Mouse (Mus musculus) myocyte (in vitro differentiated cells): Measurements from ENCODE around the gene Gm10778. TPM values are rescaled to one million over a fixed set of nuclear protein-coding genes. Genes with fewer than 3 reads are reported as not detected.
"Not testable (repeated sequence)": the region's sequence is repeated elsewhere in the genome, so short reads cannot be mapped to it uniquely, and the experiment has no call there.

Source experiments
- H3K27me3 ChIP-seq: one replicate; pipeline ENCODE4 v1.6.1; 2011; ENCODE audit not compliant: control insufficient read depth, insufficient read depth, insufficient read length
- H3K36me3 ChIP-seq: one replicate; pipeline ENCODE4 v1.6.1; 2011; ENCODE audit not compliant: control insufficient read depth, insufficient read depth
- H3K4me2 ChIP-seq: one replicate; pipeline ENCODE4 v1.6.1; 2011; ENCODE audit warnings: low read depth, control low read depth
- H3K4me3 ChIP-seq: one replicate; pipeline ENCODE4 v1.5.1; 2011; ENCODE audit warnings: mild to moderate bottlenecking, control low read depth, moderate library complexity
- H3K79me2 ChIP-seq: one replicate; pipeline ENCODE4 v1.6.1; 2011; ENCODE audit not compliant: control insufficient read depth, insufficient read depth
- H3ac ChIP-seq: one replicate; pipeline ENCODE4 v1.6.1; 2011; ENCODE audit not compliant: control insufficient read depth, insufficient read length
- CEBPB ChIP-seq: IDR thresholded peaks from 2 replicates; pipeline ENCODE4 v1.6.1; 2011; ENCODE audit warnings: mild to moderate bottlenecking, moderate library complexity; ENCODE audit not compliant: poor library complexity, insufficient read depth, severe bottlenecking
- E2F4 ChIP-seq: IDR thresholded peaks from one replicate; pipeline ENCODE4 v1.6.1; 2011; ENCODE audit warnings: mild to moderate bottlenecking, control low read depth, moderate library complexity; ENCODE audit not compliant: insufficient read depth
- MAX ChIP-seq: IDR thresholded peaks from one replicate; pipeline ENCODE4 v1.6.1; 2011; ENCODE audit warnings: low read depth, mild to moderate bottlenecking, control low read depth
- MYOD1 ChIP-seq, 3 experiments: IDR thresholded peaks; one replicate each; pipeline ENCODE4 v1.6.1; 2011; ENCODE audit warnings: control low read depth in 2 of 3, low read depth in 2 of 3, mild to moderate bottlenecking in 2 of 3, moderate library complexity in 1 of 3; ENCODE audit not compliant: insufficient read length in 2 of 3, control insufficient read depth in 1 of 3
- MYOG ChIP-seq, 3 experiments: IDR thresholded peaks; one replicate each; pipeline ENCODE4 v1.6.1; 2011; ENCODE audit warnings: control low read depth in 2 of 3, low read depth in 2 of 3, mild to moderate bottlenecking in 2 of 3; ENCODE audit not compliant: insufficient read length in 2 of 3, control insufficient read depth in 1 of 3, insufficient read depth in 1 of 3
- POLR2A ChIP-seq: IDR thresholded peaks from one replicate; pipeline ENCODE4 v1.6.1; 2011; ENCODE audit warnings: low read depth, mild to moderate bottlenecking, control low read depth, moderate library complexity; ENCODE audit not compliant: insufficient read length
- POLR2AphosphoS2 ChIP-seq: IDR thresholded peaks from one replicate; pipeline ENCODE4 v1.6.1; 2011; ENCODE audit warnings: low read depth, control low read depth; ENCODE audit not compliant: insufficient read length
- REST ChIP-seq: IDR thresholded peaks from one replicate; pipeline ENCODE4 v1.6.1; 2011; ENCODE audit warnings: mild to moderate bottlenecking, control low read depth, moderate library complexity; ENCODE audit not compliant: insufficient read depth, insufficient read length
- SRF ChIP-seq: IDR thresholded peaks from one replicate; pipeline ENCODE4 v1.6.1; 2011; ENCODE audit warnings: low read depth; ENCODE audit not compliant: control insufficient read depth, insufficient read length
- TCF12 ChIP-seq: IDR thresholded peaks from one replicate; pipeline ENCODE4 v1.6.1; 2011; ENCODE audit warnings: mild to moderate bottlenecking, control low read depth; ENCODE audit not compliant: poor library complexity, insufficient read depth, severe bottlenecking
- TCF3 ChIP-seq: IDR thresholded peaks from one replicate; pipeline ENCODE4 v1.6.1; 2011; ENCODE audit warnings: low read depth, control low read depth; ENCODE audit not compliant: insufficient read length
- USF1 ChIP-seq: IDR thresholded peaks from one replicate; pipeline ENCODE4 v1.6.1; 2011; ENCODE audit warnings: low read depth, mild to moderate bottlenecking, control low read depth, moderate library complexity
- polyA plus RNA-seq: library from polyadenylated mRNA; unstranded; fragments of >200 nt; fragmentation: generic; extraction: Trizol; gene quantifications from one replicate; pipeline ENCODE4 v1.2.1, GENCODE M21; 2012; ENCODE audit warnings: missing spikeins

Gm10778 gene
- polyA plus RNA-seq, 1 experiment: 0.59 TPM

DNA sequence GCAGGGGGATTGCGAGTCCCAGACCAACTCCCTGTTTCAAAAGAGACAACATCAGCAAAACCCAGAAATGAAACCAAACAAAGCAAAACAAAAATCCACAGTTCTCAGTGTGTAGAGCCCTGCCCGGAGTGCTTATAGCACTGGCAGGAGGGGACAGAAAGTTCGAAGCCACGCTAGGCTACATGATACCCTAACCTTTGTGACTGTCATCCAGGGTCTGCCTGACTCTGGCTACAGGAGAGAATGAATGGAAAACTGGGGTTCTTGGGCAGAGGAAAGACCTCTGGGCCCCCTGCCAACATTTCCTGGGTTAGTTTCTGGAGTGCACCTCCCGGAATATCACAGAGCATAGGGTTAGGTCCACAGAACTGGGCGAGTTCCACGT lies 21.0 kb upstream of the Gm10778 start:
- TF ChIP-seq POLR2AphosphoS2 (no peak), CEBPB (no peak), POLR2A (no peak)
- Histone ChIP-seq H3K27me3 (no peaks in the 10 kb centered on the region), H3K4me3 (peak overlapping the region; percentile 84), H3K4me2 (peak overlapping the region; percentile 98), H3K79me2 (peaks cover 8% of the 10 kb centered on the region), H3ac (peak overlapping the region; percentile 37), H3K36me3 (no peaks in the 10 kb centered on the region)

DNA sequence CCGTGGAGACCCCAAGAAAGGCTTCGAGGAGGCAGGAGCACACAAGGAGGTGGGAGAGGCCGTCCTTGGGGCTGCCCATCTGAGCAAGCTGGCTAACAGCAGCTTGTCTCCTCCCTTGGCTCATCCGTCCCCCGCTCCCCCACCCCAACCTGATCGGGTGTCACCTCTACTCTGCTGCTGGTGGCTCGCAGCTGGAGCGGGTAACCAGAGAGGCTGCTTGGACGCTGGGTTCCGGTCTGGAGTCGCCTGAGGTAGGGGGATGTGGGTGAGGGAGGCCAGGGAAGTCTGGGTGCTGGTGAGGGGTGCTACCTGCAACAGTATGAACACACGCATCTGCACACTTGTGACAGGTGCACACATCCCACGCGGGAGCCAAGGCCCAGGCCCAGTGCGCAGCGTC lies 20.5 kb upstream of the Gm10778 start, which contains the start of gene Ankrd24:
Ankrd24 (plus strand) TSS at position 151 of the 400 bp plus-strand sequence.
- peaks cover 8% of the 10 kb centered on the region for H3K79me2 ChIP-seq
- H3K4me3 ChIP-seq: peak within 1 kb of the TSS; percentile 84
- H3ac ChIP-seq: peak within 1 kb of the TSS; percentile 37
- TF ChIP-seq USF1: no peak
- TF ChIP-seq MYOD1 (IDR thresholded peaks at IDR 0.05; ENCODE audit: control insufficient read depth in 1 of 3, insufficient read length in 2 of 3, low read depth in 2 of 3): no peak
- no peak for TF ChIP-seq TCF3
- no peak for TF ChIP-seq POLR2AphosphoS2
- no peak for TF ChIP-seq REST
- no peak for TF ChIP-seq E2F4
- TF ChIP-seq MAX: no peak
- TF ChIP-seq POLR2A: no peak
- no peak for TF ChIP-seq MYOG (IDR thresholded peaks at IDR 0.05; ENCODE audit: control insufficient read depth in 1 of 3, insufficient read depth in 1 of 3, insufficient read length in 2 of 3, low read depth in 2 of 3)
- TF ChIP-seq SRF: no peak
- no peak for TF ChIP-seq CEBPB
- TF ChIP-seq TCF12: no peak
- peak within 1 kb of the TSS; percentile 98 for H3K4me2 ChIP-seq
- H3K36me3 ChIP-seq: no peaks in the 10 kb centered on the region
- H3K27me3 ChIP-seq: no peaks in the 10 kb centered on the region

DNA sequence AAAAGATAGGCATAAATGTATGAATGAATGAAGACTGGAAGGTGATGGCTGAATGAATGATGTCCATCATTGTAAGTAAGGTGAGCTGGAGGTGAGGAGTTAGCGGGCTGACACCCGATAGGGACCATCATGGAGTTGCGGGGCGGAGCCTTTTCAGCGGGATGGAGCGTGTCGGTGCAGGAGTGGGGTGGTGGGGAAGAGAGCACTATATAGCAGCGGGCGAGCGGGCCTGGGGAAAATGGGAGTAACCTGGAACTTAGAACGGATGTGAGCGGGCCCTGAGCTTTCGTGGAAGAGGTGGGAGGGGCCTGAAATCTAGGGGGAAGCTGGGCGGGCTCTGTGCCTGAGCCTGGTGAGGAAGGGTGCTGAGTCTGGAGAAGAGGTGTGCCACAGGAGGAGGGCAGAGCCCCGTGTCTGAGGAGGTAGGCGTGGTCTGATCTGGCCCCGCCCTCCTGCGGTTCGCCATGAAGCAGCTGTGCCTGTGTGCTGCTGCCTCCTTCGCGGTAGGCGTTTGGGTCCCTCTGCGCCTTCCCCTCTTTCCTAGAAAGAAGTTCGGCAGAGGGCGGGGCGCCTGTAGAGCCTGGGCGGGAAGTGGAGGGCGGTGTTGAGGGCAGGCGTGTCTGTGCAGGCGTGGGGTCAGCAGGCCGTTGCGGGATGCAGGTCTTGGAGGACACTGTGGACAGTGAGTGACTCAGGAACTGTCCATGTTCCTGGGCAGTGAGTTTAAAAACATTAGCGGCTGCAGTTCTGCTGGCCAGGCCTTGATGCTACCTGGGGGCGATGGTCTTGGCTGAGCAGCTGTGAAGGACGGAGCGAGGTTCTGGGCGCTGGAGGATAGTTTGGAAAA lies 15.4 kb upstream of the Gm10778 start:
- no peaks in the 10 kb centered on the region for H3K27me3 ChIP-seq
- no peaks in the 10 kb centered on the region for H3K36me3 ChIP-seq
- no peak overlapping the region for H3ac ChIP-seq
- no peaks in the 10 kb centered on the region for H3K79me2 ChIP-seq
- peak in 2 of 3 experiments; percentile 85 to 90 for TF ChIP-seq MYOD1 (IDR thresholded peaks at IDR 0.05; ENCODE audit: control insufficient read depth in 1 of 3, insufficient read length in 2 of 3, low read depth in 2 of 3)
- TF ChIP-seq POLR2A: peak; percentile 46
- TF ChIP-seq REST: no peak
- peak in 2 of 3 experiments; percentile 93 to 95 for TF ChIP-seq MYOG (IDR thresholded peaks at IDR 0.05; ENCODE audit: control insufficient read depth in 1 of 3, insufficient read depth in 1 of 3, insufficient read length in 2 of 3, low read depth in 2 of 3)
- peak; percentile 45 for TF ChIP-seq TCF3
- H3K4me3 ChIP-seq: peak overlapping the region; percentile 11
- peak overlapping the region; percentile 82 for H3K4me2 ChIP-seq

DNA sequence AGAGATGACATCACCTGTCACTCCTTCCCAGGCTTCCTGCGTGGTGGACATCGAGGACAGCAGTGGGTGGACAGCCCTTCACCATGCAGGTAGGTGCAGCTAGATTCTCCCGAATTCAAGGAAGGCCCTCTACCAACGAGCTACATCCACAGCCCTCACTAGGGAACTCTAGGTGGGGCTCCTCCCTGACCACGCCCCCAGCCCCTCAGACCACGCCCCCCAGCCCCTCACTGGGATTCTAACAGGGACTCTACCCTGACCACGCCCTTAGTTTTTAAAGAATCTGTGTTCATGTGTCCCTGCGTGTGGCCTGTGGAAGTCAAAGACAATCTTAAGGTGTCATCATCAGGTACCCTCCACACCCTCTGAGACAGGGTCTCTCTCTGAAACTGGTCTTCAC lies 12.5 kb upstream of the Gm10778 start:
- no peak for TF ChIP-seq TCF3
- no peak for TF ChIP-seq MYOG (IDR thresholded peaks at IDR 0.05; ENCODE audit: control insufficient read depth in 1 of 3, insufficient read depth in 1 of 3, insufficient read length in 2 of 3, low read depth in 2 of 3)
- no peak for TF ChIP-seq E2F4
- TF ChIP-seq USF1: no peak
- TF ChIP-seq CEBPB: no peak
- TF ChIP-seq POLR2A: no peak
- no peak for TF ChIP-seq SRF
- no peak for TF ChIP-seq REST
- no peak for TF ChIP-seq MAX
- no peak for TF ChIP-seq TCF12
- TF ChIP-seq MYOD1 (IDR thresholded peaks at IDR 0.05; ENCODE audit: control insufficient read depth in 1 of 3, insufficient read length in 2 of 3, low read depth in 2 of 3): no peak
- no peak for TF ChIP-seq POLR2AphosphoS2
- H3K79me2 ChIP-seq: no peaks in the 10 kb centered on the region

DNA sequence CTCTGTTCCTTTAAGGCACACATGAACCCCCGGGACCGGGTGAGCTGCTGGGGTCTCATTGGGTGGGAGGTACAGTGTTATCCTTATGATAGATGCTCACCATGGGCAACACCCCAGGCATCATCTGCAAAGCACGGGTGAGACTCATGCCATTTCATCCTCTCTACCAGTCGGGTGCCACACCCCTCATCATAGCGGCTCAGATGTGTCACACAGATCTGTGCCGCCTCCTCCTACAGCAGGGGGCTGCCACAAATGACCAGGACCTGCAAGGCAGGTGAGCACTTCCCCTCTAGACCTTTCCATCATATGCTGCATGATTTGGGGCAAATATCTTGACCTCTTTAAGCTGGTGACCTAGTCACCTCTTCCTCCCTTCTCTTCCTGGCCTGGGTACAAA lies 10.8 kb upstream of the Gm10778 start:
- TF ChIP-seq MYOG (IDR thresholded peaks at IDR 0.05; ENCODE audit: control insufficient read depth in 1 of 3, insufficient read depth in 1 of 3, insufficient read length in 2 of 3, low read depth in 2 of 3) (no peak), CEBPB (no peak), POLR2A (no peak), TCF3 (no peak), MAX (no peak), POLR2AphosphoS2 (no peak), SRF (no peak), REST (no peak), TCF12 (no peak), USF1 (no peak), E2F4 (no peak), MYOD1 (IDR thresholded peaks at IDR 0.05; ENCODE audit: control insufficient read depth in 1 of 3, insufficient read length in 2 of 3, low read depth in 2 of 3) (no peak)
- no peak overlapping the region for H3K4me3 ChIP-seq
- no peak overlapping the region for H3ac ChIP-seq
- H3K36me3 ChIP-seq: no peaks in the 10 kb centered on the region
- no peaks in the 10 kb centered on the region for H3K79me2 ChIP-seq
- H3K27me3 ChIP-seq: no peaks in the 10 kb centered on the region
- H3K4me2 ChIP-seq: no peak overlapping the region

More for the DNA sequence above, 12.5 kb upstream of the Gm10778 start:
- Histone ChIP-seq H3K36me3 (no peaks in the 10 kb centered on the region), H3ac (no peak overlapping the region), H3K4me2 (no peak overlapping the region), H3K27me3 (no peaks in the 10 kb centered on the region), H3K4me3 (no peak overlapping the region)

DNA sequence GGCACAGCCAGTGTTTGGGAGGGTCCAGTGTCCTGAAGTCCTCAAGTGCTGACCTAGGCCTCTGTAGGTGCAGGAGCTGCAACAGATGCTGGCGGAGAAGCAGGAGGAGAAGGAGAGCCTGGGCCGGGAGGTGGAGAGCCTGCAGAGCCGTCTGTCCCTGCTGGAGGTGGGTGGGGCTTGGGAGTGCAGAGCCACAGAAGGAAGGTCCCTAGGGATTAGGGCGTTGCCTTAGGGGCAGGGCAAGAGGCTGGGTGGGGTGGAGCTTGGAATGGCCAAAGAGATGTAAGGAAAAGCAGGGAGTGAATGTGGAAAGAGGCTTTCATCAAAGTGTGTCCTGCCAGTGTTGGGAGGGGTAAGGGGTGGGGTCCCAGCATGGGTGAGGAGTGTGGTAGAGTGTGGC lies 8.0 kb upstream of the Gm10778 start:
- not testable (repeated sequence) for H3K27me3 ChIP-seq, H3K4me3 ChIP-seq, H3ac ChIP-seq, H3K4me2 ChIP-seq, H3K79me2 ChIP-seq, H3K36me3 ChIP-seq
